Mouse (Mus musculus) 3134 (cell line): ENCODE measurements around the gene Trio.

ENCODE experiments used
- DNase-seq: peaks from one replicate; pipeline ENCODE4 v3.0.0-alpha.2; 2011; ENCODE audit warnings: low spot score; ENCODE audit not compliant: insufficient read length; ENCODE audit errors: extremely low read depth

The Trio gene

GRCm38 (mm10) chr15:28025447-28026166, at the start of gene Trio:
TSS of gene Trio (minus strand) at chr15:28025848.
- peak; percentile 98 for DNase-seq

GRCm38 (mm10) chr15:28074416-28074970, 48.8 kb upstream of the Trio start:
- no peak for DNase-seq

DNA sequence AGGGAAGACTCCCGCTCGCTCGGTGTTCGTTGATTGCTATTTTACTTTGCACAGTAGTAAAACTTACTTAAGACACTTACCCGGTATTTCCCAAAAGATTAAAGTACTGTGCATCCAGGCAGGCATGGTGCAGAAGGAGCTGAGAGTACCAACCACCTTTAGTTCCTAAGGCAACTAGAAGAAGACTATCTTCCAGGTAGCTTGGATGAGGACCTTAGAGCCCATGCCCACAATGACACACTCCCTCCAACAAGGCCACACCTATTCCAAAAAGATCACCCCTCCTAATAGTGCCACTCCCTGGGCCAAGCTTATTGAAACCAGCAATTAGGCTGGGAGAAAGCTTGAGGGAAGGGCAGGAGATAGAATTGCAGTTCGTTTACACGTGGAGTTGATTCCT, 46.0 kb upstream of the Trio start:
- no peak for DNase-seq

- DNase-seq: no peak
Observed at GRCm38 (mm10) chr15:28070771-28071419, 45.2 kb upstream of the Trio start.

DNA sequence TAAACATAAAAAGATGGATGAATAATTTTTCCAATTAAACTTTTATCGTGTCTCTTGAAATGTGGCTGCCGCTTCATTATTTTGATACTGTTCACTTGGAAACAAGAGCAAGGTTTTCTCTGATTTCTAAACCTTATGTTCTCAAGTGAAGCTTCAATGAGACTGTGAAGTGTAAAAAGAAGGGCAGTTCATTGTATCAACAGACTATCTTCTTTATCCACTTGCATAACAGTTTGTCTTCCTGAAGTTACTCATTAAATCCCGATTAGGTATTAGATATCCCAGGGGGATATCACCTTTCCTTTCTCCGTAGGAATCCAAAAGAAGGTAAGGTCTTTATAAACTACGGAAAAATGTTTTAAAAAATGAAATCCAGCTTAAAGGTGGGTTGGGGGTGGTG, 44.6 kb upstream of the Trio start:
- DNase-seq: no peak

- no peak for DNase-seq
Observed at GRCm38 (mm10) chr15:28067373-28067772, 41.7 kb upstream of the Trio start.

GRCm38 (mm10) chr15:28066468-28066867, 40.8 kb upstream of the Trio start:
- DNase-seq: no peak

- no peak for DNase-seq
Observed at GRCm38 (mm10) chr15:28065572-28065971, 39.9 kb upstream of the Trio start.

DNA sequence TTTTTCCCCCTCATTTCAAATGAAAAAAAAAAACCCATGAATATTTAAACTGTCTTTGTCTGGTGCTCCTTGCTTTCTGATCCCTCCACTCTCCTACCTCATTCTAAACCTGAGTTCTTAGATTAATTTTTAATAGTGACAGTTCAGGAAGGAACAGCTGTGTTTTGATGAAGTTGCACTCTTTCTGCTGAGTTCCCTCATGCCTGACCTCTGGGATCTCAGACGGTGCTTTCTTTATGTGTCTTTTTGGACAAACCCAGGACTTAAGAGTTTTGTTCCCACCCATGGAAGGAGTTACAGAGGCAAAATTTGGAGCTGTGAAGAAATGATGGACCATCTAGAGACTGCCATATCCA, 39.1 kb upstream of the Trio start:
- DNase-seq: no peak

DNA sequence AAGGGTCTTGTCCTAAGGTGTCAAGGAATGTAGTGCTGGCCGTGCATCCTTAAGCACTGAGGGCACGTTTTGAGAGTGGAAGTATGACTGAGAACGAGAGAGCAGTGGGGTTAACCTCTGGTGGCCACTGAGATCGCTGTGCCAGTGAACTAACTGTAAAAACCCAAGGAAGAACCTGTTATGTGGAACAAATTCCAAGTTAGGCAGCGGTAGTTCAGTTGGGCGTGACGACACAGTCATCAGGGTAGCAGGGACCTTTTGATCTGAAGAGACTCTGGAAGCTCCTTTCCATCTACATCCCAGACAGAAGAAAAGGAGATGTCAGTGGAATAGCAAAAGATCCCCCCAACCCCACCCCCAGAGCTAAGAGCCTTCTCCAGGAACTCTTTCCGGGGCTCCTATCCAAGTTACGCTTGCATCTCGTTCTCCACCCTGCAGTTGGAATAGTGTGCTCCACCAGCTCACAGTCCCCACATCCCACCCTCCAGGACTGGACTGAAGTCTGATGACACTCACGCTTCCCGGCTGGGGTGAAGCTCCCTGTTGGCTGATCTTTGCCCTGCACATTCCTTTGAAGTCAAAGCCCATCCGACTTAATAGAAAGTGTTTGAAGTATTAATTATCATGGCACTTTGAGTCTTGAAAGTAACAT, 38.6 kb upstream of the Trio start:
- no peak for DNase-seq

DNA sequence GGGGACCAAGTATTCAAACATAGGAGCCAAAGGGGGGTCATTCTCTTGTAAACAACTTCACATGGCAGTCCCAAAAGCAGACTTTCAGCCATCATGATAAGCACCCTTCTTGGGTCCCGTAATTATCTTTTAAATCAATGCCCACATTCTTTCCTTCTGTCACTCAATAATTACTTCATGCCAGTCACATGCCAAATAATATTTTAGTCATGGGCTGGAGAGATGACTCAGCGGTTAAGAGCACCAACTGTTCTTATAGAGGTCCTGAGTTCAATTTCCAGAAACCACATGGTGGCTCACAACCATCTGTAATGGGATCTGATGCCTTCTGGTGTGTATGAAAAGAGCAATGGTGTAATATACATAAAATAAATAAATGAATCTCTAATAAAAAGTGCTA, 37.8 kb upstream of the Trio start:
- peak; percentile 13 for DNase-seq

GRCm38 (mm10) chr15:28062016-28062415, 36.4 kb upstream of the Trio start:
- no peak for DNase-seq

DNA sequence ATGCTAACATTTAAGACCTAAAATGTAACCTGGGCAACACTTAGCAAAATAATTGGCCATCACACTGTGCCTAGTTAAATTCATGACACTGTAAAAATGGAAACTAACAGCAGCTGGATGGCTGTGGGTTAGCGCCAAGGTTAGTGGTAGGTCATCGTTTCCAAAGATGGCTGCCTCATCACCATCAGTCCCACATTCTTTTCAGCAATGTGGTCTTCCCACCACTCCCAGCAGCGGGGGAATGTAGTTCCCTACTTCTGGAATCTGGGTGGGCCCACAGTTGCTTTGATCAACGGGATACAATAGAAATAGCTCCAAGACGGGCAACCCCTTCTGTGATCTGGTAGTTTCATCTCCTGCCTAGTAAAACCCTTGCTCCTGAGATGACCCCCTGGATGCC, 35.3 kb upstream of the Trio start:
- DNase-seq: no peak

DNA sequence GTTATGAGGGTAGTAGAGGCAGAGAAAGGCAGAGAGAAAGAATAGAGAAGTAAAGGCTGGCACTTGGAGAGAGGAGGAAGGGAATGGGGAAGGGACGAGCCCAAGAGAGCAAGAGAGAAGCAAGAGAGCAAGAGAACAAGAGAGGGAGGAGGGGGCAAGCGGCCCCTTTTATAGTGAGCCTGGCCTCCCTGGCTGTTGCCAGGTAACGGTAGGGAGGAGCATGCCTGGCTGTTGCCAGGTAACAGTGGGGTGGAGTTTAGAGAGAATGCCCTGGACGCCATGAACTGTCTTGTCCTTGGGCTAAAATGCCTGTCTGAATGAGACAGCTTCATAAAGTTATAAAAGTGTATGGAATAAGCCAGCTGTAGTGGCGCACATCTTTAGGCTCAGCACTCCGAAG, 34.8 kb upstream of the Trio start:
- no peak for DNase-seq

- DNase-seq: no peak
Observed at GRCm38 (mm10) chr15:28057545-28057944, 31.9 kb upstream of the Trio start.

- DNase-seq: no peak
Observed at GRCm38 (mm10) chr15:28054731-28055130, 29.1 kb upstream of the Trio start.

DNA sequence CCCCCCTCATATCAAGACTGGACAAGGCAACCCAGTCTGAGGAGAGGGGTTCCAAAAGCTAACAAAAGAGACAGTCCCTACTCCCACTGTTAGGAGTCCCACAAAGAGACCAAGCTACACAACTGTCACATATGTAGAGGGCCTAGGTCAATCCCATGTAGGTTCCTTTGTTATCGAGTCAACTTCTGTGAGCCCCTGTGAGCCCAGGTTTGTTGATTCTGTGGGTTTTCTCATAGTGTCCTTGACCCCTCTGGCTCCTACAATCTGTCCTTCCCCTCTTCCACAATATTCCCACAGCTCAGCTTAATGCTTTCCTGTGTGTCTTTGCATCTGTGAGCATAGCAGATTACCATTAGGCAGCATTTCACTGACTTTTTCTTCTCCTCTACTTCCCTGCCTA, 28.5 kb upstream of the Trio start:
- no peak for DNase-seq

DNA sequence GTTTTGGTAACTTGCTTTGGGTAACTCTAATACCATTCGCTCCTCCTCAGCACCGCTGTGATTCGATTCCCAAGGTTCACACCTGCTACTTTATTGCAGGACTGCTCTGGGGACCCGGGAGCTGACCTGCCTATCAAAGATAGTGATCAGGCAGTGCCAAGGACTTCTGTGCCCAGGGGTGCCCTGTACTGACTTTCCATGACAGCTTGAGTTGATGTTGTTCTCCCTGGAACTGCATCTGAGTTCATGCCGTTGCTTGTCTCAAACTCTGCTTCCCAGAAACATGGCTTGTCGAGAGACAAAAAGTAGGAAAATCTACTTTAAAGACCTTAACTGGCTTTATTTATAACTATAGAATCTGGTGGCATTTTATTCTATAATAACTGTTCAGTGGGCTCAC, 27.6 kb upstream of the Trio start:
- no peak for DNase-seq

DNA sequence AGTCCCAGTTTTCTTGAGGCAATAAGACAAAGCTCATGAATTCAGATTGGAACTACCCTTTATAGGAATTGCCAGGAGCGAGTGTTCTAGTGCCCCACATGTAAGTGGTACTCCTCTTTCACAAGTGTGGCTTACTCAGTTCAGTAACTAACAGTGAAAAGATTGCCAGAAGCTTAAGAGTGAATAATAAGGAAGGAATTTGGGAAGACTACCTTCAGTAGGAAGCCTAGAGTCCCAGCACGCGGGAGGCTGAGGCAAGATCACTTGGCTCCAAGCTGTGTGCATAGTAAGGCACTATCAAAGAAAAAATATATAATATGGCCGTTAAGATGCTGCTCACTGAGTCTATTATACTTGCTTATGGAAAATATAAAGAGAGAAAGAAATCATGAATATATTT, 26.2 kb upstream of the Trio start:
- peak; percentile 36 for DNase-seq

GRCm38 (mm10) chr15:28051104-28051625, 25.5 kb upstream of the Trio start:
- DNase-seq: peak; percentile 20

DNA sequence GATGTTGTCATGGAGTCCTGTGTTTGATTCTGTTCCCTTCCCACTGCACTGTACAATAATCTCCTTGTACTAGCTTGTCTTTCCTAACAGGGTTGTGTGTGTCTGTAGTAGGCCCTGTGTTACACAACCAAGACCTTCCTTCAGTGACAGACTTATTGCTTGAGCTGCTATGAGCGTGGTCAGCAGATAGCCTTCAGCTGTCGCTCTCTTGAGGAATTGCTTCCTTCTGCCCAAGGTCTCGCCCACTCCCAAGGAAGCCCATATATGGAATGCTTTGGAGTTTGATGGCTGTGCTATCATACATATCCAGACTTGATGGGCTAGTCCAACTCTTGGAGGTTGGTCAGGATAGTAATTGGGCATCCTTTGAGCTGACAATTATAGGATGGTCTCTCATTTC, 22.1 kb upstream of the Trio start:
- no peak for DNase-seq
